Mouse (Mus musculus) heart, adult 2 months (tissue): ENCODE results near the gene Cdca5. TPM values are rescaled to one million over a fixed set of nuclear protein-coding genes. Genes with fewer than 3 reads are reported as not detected.

Source experiments
- DNase-seq, 2 experiments: peaks; one replicate each; pipeline ENCODE4 v3.0.0; 2021
- H3K27ac ChIP-seq: fragments of 200-600 bp; 2 replicates; pipeline ENCODE4 v1.8.1; 2022
- H3K27me3 ChIP-seq: fragments of 200-500 bp; 2 replicates; pipeline ENCODE4 v1.6.1; 2012; ENCODE audit warnings: mild to moderate bottlenecking, low read length, inconsistent platforms, mixed read lengths; ENCODE audit not compliant: control insufficient read depth, insufficient read depth
- H3K36me3 ChIP-seq: fragments of 200-500 bp; 2 replicates; pipeline ENCODE4 v1.6.1; 2012; ENCODE audit warnings: low read length, inconsistent platforms; ENCODE audit not compliant: control insufficient read depth, insufficient read depth
- H3K4me1 ChIP-seq: fragments of 200-500 bp; 2 replicates; pipeline ENCODE4 v1.6.1; 2011; ENCODE audit warnings: low read length; ENCODE audit not compliant: control insufficient read depth, insufficient read depth
- H3K4me3 ChIP-seq: fragments of 200-600 bp; 2 replicates; pipeline ENCODE4 v1.8.1; 2022
- H3K79me2 ChIP-seq: fragments of 200-500 bp; replicated peaks from 2 replicates; pipeline ENCODE4 v1.6.1; 2012; ENCODE audit warnings: mild to moderate bottlenecking, inconsistent platforms, low read length, moderate library complexity, mixed read lengths; ENCODE audit not compliant: control insufficient read depth, insufficient read depth
- H3K9ac ChIP-seq: fragments of 200-500 bp; 2 replicates; pipeline ENCODE4 v1.6.1; 2012; ENCODE audit warnings: low read depth, mild to moderate bottlenecking, control low read depth, inconsistent platforms, low read length, mixed read lengths
- CTCF ChIP-seq: fragments of 200-600 bp; IDR thresholded peaks from 2 replicates; pipeline ENCODE4 v1.8.1; 2022; ENCODE audit warnings: antibody characterized with exemption, mild to moderate bottlenecking, moderate library complexity
- EP300 ChIP-seq: fragments of 200-500 bp; IDR thresholded peaks from 2 replicates; pipeline ENCODE4 v1.6.1; 2011; ENCODE audit warnings: low read depth, low read length, control low read depth; ENCODE audit not compliant: insufficient read depth
- POLR2A ChIP-seq: fragments of 200-500 bp; IDR thresholded peaks from 2 replicates; pipeline ENCODE4 v1.6.1; 2011; ENCODE audit warnings: mild to moderate bottlenecking, low read depth, low read length, control low read depth; ENCODE audit not compliant: insufficient read depth
- WGBS: fragments of 180-500 bp; shearing (Covaris S2); methylation state at CpG from one replicate; pipeline ENCODE4 v1.1.7; 2018; 5-methylcytosine and 5-hydroxymethylcytosine counted together
- intact Hi-C: fragments of 180-260 bp; cut with DNase I; formaldehyde crosslinking; loops from one replicate; pipeline ENCODE4 v1.15.1; 2025
- polyA plus RNA-seq: library from polyadenylated mRNA; depleted of rRNA; stranded (reverse); fragments of >200 nt; gene quantifications from 2 replicates; pipeline ENCODE4 v1.2.3, GENCODE M21; 2012
- total RNA-seq, 2 experiments: library from RNA; stranded (reverse); gene quantifications; 2 replicates each; pipeline ENCODE4 v1.2.3; 2021

Gene Cdca5
- total and polyA plus RNA-seq, 3 experiments = 0.27 TPM; not detected in 2

- Histone ChIP-seq H3K27ac (no peak overlapping the region), H3K27me3 (no peaks in the 10 kb centered on the region), H3K36me3 (no peaks in the 10 kb centered on the region), H3K79me2 (0 out of 2 replicates have a peak, but pooled peaks cover 2% of the 10 kb centered on the region), H3K9ac (no peak overlapping the region), H3K4me3 (no peak overlapping the region), H3K4me1 (peaks cover 3% of the 10 kb centered on the region)
- intact Hi-C loops = loop anchor here (10.0 kb wide), 1 partner anchor 246 kb away; the partner anchor contains the start of gene Men1
- 95% methylated on average over 13 of the region's 13 CpGs for WGBS
- TF ChIP-seq CTCF (no peak), POLR2A (no peak), EP300 (no peak)
- DNase-seq = no peak
These were observed 4.1 kb downstream of the Cdca5 start for GRCm38 (mm10) chr19:6088841-6089240.

DNA sequence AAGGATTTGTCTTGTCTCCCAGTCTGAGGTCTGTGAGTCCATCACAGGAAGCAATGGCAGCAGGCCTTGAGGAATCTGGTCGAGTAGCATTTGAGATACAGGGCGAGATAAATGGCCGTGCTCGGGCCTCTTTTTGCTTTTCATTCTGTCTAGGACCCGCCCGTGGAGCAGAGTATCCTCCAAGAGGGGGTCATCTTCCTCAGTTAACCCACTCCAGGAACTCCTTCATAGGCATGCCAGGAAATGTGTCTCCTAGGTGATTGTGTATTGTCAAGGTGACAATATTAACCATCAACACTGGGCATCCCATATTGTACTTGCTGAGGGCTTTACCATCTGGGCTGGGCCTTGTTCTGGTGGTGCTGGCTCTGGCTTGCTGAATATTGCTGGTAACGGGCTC is 9.3 kb downstream of the Cdca5 start, which contains the start of gene AC131692.1:
AC131692.1 (plus strand) TSS at position 301 of the 400 bp plus-strand sequence.
- no peaks in the 10 kb centered on the region for H3K36me3 ChIP-seq
- WGBS = 85% methylated on average over 7 of the region's 7 CpGs

DNA sequence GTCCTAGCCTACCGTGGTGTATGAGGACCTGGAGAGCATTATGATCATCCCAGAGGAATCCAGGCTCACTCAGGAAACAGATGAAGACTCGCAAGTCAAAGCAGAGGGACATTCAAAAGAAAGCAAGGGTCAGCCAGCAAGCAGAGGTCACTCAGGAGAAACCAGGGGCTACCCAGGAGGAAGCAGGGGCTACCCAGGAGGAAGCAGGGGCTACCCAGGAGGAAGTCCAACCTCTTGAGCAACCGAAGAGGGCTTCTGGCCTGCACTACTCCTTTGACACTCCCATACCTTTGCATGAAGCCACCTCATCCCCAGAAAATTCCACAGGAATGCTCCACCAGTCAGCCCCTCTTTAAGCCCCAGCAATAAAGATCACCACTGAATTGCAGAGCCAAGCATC is 13.1 kb downstream of the Cdca5 start:
- 61% methylated on average over 3 of the region's 3 CpGs for WGBS
- DNase-seq = no peak

More for the DNA sequence above, 9.3 kb downstream of the Cdca5 start, which contains the start of gene AC131692.1:
- Histone ChIP-seq H3K4me1 (no peaks in the 10 kb centered on the region), H3K79me2 (no peaks in the 10 kb centered on the region), H3K4me3 (no peak within 1 kb of the TSS), H3K27me3 (no peaks in the 10 kb centered on the region), H3K9ac (no peak within 1 kb of the TSS), H3K27ac (no peak within 1 kb of the TSS)
- TF ChIP-seq POLR2A (no peak), EP300 (no peak), CTCF (no peak)
- intact Hi-C loops = no loop called here
- DNase-seq = no peak

GRCm38 (mm10) chr19:6101186-6101585 is 16.4 kb downstream of the Cdca5 start:
- intact Hi-C loops = no loop called here
- no peak for DNase-seq
- no peak overlapping the region for H3K27ac ChIP-seq
- H3K79me2 ChIP-seq = no peaks in the 10 kb centered on the region
- TF ChIP-seq EP300 = no peak
- TF ChIP-seq CTCF = no peak
- TF ChIP-seq POLR2A = no peak
- no peak overlapping the region for H3K4me3 ChIP-seq
- H3K36me3 ChIP-seq = no peaks in the 10 kb centered on the region
- 83% methylated on average over 6 of the region's 6 CpGs for WGBS
- no peaks in the 10 kb centered on the region for H3K27me3 ChIP-seq
- H3K9ac ChIP-seq = no peak overlapping the region
- no peaks in the 10 kb centered on the region for H3K4me1 ChIP-seq

More for the DNA sequence above, 13.1 kb downstream of the Cdca5 start:
- intact Hi-C loops = no loop called here
- no peak overlapping the region for H3K4me3 ChIP-seq
- no peaks in the 10 kb centered on the region for H3K27me3 ChIP-seq
- no peak overlapping the region for H3K27ac ChIP-seq
- TF ChIP-seq CTCF (no peak), EP300 (no peak), POLR2A (no peak)
- no peaks in the 10 kb centered on the region for H3K4me1 ChIP-seq
- H3K9ac ChIP-seq = no peak overlapping the region
- no peaks in the 10 kb centered on the region for H3K36me3 ChIP-seq
- no peaks in the 10 kb centered on the region for H3K79me2 ChIP-seq

DNA sequence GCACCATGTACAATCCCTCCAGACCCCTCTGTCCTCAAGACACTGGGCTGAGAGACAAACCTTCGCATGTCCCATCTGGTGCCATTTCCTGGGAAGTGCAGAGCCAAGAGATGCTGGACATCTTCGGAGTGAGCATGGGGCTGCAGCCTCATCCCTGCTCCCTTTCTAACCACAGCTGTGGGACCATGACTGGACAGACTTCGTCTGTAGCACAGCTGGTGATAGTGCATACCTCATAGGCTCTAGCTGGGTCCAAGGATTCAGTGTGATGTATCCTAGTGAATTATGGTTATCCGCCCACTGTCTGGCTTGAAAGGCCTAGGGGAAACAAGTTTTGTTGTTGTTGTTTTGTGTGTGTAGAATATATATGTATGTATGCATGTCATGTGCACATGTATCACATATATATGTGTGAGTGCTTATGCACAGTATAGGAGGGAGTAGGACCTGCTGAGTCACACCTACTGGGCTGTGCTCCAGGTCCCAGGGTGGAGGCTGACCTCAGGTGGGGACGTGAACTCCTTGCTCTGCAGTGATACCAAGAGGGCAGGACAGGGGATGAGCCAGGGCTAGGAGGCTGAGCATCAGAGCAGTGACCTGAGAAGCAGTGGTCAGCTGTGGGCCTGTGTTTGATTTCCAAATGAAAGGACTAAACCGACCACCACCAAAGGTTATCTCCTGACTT is 17.5 kb downstream of the Cdca5 start:
- no peak for TF ChIP-seq POLR2A
- no peak for TF ChIP-seq EP300
- no peak for TF ChIP-seq CTCF
- WGBS = 67% methylated on average over 6 of the region's 6 CpGs
- no peak overlapping the region for H3K9ac ChIP-seq
- no peaks in the 10 kb centered on the region for H3K4me1 ChIP-seq
- no peak overlapping the region for H3K4me3 ChIP-seq
- intact Hi-C loops = no loop called here
- no peak for DNase-seq
- no peak overlapping the region for H3K27ac ChIP-seq
- H3K36me3 ChIP-seq = no peaks in the 10 kb centered on the region
- no peaks in the 10 kb centered on the region for H3K79me2 ChIP-seq
- H3K27me3 ChIP-seq = no peaks in the 10 kb centered on the region

DNA sequence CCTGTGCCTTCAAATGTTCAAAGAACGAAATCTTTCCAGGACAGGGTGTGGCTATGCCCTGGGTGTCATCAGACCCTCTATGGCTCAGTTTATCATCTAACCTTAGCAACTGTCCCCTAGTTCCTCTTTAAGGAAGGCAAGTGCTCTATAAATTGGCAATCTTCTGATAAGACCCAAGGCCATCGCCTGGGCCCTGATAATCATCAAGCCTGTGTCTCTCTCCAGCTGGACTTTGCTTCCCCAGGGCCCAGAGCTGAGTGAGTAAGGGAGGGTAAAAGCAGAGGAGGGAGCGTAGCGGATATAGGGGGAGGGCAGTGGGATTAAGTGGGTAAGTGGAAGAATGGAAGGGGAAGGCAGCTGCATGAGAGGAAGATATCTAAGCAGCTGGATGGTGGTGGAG is 19.7 kb downstream of the Cdca5 start:
- Histone ChIP-seq H3K4me1 (no peaks in the 10 kb centered on the region), H3K27ac (no peak overlapping the region), H3K4me3 (no peak overlapping the region), H3K79me2 (no peaks in the 10 kb centered on the region), H3K36me3 (no peaks in the 10 kb centered on the region), H3K9ac (no peak overlapping the region), H3K27me3 (no peaks in the 10 kb centered on the region)
- DNase-seq = no peak
- WGBS = 62% methylated on average over 4 of the region's 4 CpGs
- TF ChIP-seq CTCF = no peak
- TF ChIP-seq EP300 = no peak
- no peak for TF ChIP-seq POLR2A
- intact Hi-C loops = no loop called here
